Mouse (Mus musculus) stomach, postnatal 0 days (tissue): ENCODE measurements at regions not wholly inside any gene's neighbourhood (a gene's known extent, or its start where the extent isn't known, plus 50 kb on each side); places are given as distances from the start of the nearest gene placed in this dataset.

Source experiments
- CTCF ChIP-seq: IDR thresholded peaks from 2 replicates; pipeline ENCODE4 v1.5.1; 2016; ENCODE audit warnings: antibody characterized with exemption, low read depth, mild to moderate bottlenecking, moderate library complexity
- EP300 ChIP-seq: optimal IDR thresholded peaks from 2 replicates; pipeline ENCODE3; 2016; ENCODE audit warnings: antibody characterized with exemption

DNA sequence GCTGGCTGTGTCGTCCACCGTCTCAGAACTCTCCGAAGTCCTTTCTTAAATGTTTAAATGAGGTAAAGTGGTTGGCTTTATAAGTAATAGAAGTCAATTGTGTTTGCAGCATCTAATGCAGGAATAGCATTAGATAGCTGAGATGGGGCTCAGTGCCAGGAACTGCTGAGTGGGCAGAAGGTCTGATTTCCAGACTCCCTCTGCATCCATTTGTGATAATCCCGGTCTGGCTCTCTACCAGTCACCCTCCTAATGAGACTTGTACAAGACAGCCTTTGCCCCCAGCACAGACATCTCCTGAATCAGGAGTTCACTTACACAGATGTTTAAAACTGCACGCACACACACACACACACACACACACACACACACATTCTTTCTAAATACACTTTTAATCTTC lies 489.5 kb downstream of the Dhx35 start:
- TF ChIP-seq CTCF (no peak), EP300 (no peak)
